Mouse (Mus musculus): ENCODE data around the gene Dhdds. TPM values are rescaled to one million over a fixed set of nuclear protein-coding genes. Genes with fewer than 3 reads are reported as not detected.
A peak's percentile ranks its signal among the peaks of the same experiment; 100 is the strongest.

Dhdds gene
- polyA plus RNA-seq, 1 experiment: 47.0 TPM

DNA sequence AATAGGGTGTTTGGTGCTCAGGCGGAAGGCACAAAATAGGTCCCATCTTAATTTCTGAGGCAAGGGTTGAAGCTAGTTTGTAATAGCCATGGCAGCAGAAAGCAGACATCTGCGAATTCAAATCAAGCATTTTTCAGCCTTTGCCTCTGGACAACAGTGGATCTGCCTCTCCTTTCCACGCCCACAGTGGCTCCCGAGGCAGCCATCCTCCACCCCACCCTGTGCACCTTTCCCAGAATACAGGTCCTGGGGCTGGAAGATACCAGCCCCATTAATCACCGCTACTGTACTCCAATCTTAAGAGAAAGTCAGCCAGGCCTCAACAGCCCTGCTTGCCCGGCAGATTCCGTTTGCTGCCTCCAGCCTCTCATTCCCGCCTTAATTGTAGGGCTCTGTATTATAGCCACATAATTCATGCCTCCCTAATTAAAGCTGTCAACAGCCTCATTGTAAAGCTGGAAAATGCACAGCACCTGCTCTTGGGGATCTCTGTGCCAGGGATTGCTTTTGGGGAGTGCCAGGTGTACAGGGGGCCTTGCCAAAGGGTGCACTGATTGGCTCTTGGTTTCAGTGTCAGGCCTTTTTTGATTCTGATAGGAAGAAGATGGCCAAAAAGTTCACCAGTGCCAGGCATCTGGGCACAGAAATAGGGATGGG, 31.5 kb downstream of the Dhdds start:
- TF ChIP-seq CTCF (IDR thresholded peaks at IDR 0.05; ENCODE audit: borderline replicate concordance, extremely low read depth, insufficient read depth, insufficient read length): no peak
- no peak for TF ChIP-seq POLR2A (IDR thresholded peaks at IDR 0.05; ENCODE audit: borderline replicate concordance, extremely low read depth, insufficient read depth, insufficient read length, poor library complexity, severe bottlenecking)
- DNase-seq (ENCODE audit: low read depth): peak; percentile 89

DNA sequence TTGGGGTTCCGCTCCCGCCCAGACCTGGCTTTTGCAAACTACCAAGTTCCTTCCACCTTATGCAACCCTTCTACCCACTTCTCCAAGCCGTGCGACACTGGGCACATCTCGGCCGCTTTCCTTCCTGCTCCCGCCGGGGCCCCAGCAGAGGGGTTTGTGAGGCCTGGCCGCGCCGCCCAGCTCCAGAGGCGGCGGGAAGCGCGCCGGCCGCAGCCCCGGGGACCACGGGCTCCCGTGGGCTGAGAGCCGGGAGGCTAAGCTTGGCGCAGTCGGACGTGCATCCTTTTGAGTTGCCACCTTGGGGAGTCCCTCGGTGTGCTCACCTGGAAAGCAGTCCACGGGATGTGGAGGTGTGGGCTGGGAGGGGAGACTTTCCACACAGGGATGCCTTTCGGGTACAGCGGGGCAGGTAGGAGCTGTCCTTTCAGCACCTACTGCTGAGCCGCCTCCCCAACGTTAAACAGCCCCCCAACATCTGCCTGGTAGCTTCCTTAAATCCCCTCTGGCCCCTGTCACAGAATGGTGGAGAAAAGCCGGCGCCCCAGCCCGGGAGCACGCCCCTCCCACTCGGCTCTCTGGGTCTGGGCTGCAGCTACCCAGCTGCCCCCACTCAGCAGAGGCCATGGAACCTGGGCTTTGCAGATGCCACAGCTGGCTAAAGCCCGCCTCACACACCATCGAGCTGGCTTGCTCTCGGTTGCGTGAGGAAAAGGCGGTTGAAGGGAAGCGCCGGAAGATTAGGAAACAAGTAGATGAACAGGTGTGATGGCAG, 32.4 kb downstream of the Dhdds start, which contains the start of gene Hmgn2:
Gene Hmgn2, minus strand, starts transcription at position 501 of the 772 bp plus-strand sequence.
- peak; percentile 67 for DNase-seq (ENCODE audit: low read depth)
- TF ChIP-seq CTCF (IDR thresholded peaks at IDR 0.05; ENCODE audit: borderline replicate concordance, extremely low read depth, insufficient read depth, insufficient read length): no peak
- TF ChIP-seq POLR2A (IDR thresholded peaks at IDR 0.05; ENCODE audit: borderline replicate concordance, extremely low read depth, insufficient read depth, insufficient read length, poor library complexity, severe bottlenecking): no peak; the same call in 1 of the 2 replicates

DNA sequence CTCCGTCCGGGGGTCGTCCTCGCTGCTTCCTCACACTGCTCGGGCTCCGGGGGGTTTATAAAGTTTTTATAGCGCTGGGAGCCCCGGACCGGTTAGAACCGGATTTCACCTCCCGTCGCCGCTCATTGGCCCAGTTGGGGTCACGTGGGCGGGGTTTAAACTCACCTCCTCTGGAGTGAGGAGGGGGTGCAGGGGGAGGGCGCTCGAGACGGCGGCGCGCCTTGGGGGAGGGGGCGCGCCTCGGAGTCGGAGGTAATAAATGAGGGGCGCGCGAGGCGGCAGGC, 32.9 kb downstream of the Dhdds start:
- DNase-seq (ENCODE audit: low read depth): peak; percentile 99
- 0 out of 2 replicates have a peak, but pooled peaks have one; percentile 48 for TF ChIP-seq POLR2A (IDR thresholded peaks at IDR 0.05; ENCODE audit: borderline replicate concordance, extremely low read depth, insufficient read depth, insufficient read length, poor library complexity, severe bottlenecking)
- no peak for TF ChIP-seq CTCF (IDR thresholded peaks at IDR 0.05; ENCODE audit: borderline replicate concordance, extremely low read depth, insufficient read depth, insufficient read length)

DNA sequence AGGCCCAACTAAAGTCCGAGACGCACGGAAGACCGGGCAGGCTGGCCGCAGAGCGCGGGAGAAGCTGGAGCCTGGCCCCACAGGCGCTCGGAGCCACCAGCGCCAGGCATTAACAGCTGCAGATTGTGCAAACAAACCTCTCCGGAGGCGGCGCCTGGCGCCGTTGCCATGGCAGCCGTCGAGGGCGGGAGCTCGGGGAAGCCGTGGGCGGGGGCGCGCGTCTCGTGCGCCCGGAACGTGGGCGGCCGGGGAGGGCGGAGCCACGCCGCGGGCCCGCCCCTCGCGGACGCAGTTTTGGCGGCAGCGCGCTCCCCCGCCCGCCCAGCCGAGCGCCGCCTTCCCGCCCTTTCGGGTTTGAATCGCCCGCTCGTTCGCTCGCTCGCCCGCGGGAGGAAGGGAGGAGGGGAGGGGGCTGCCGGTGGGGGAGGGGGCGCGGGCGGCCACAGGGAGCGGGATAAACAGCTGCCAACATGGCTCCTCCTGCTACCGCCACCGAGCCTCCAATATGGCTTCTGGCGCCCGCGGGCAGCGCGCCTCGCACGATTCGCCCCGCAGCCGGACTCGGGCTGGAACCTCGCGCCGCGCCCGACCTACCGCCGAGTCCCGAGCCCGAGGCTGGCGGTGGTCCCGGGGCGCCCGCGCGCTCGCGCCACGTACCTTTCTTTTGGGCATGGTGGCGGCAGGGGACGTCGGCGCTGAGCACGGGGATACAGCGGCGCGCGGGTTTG, 33.4 kb downstream of the Dhdds start:
- peak; percentile 98 for DNase-seq (ENCODE audit: low read depth)
- peak; percentile 29; the same call in 1 of the 2 replicates for TF ChIP-seq POLR2A (IDR thresholded peaks at IDR 0.05; ENCODE audit: borderline replicate concordance, extremely low read depth, insufficient read depth, insufficient read length, poor library complexity, severe bottlenecking)
- no peak for TF ChIP-seq CTCF (IDR thresholded peaks at IDR 0.05; ENCODE audit: borderline replicate concordance, extremely low read depth, insufficient read depth, insufficient read length)

DNA sequence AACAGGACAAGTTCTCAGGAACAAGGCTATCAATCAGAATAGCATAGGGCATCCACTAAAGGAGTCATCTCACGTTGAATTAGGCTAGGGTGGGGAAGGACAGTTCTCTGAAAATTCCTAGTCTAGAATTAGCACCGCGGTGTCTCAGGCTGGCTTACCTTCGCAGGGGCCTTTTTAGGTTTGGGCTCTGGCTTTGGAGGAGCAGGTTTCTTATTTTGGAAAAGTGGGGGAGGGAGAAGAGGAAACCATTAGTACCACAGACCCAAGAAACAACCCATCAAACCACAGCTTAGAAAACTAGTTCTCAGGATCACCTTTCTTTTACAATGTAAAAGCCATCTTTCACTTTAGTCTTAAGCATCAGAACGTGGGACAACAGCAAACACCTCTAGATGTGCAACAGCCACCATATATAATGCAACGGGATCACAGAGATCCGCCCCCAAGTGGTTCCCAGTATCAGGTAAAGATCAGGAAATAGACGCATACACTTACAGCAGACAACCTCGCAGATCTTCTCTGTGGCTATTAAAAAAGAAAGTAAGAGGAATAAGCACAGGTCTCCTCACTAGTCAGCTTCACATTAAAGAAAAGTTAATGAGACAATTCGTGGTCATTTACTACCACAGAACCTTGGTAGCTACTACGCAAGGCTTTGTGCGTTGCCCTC, 34.3 kb downstream of the Dhdds start:
- no peak for TF ChIP-seq POLR2A (IDR thresholded peaks at IDR 0.05; ENCODE audit: borderline replicate concordance, extremely low read depth, insufficient read depth, insufficient read length, poor library complexity, severe bottlenecking)
- TF ChIP-seq CTCF (IDR thresholded peaks at IDR 0.05; ENCODE audit: borderline replicate concordance, extremely low read depth, insufficient read depth, insufficient read length): no peak
- no peak for DNase-seq (ENCODE audit: low read depth)

DNA sequence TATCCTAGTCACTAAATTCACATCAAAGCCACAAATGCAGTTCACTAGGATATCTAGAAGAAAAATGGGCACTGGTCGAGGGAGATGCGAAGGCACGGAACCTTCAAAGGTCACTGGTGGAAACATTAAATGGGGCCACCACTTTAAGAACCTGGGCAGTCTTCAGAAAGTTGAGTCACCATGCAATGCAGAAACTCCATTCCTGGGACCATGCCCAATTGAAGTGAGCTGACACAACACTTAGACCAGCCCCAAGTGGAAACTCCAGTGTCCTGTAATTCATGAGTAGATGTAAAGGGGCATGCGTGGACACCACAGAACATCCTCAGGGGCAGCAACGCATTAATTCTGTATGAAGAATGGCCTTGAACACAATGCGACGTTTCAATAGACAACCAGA, 38.2 kb downstream of the Dhdds start:
- DNase-seq (ENCODE audit: low read depth): no peak
- no peak for TF ChIP-seq CTCF (IDR thresholded peaks at IDR 0.05; ENCODE audit: borderline replicate concordance, extremely low read depth, insufficient read depth, insufficient read length)
- no peak for TF ChIP-seq POLR2A (IDR thresholded peaks at IDR 0.05; ENCODE audit: borderline replicate concordance, extremely low read depth, insufficient read depth, insufficient read length, poor library complexity, severe bottlenecking)

DNA sequence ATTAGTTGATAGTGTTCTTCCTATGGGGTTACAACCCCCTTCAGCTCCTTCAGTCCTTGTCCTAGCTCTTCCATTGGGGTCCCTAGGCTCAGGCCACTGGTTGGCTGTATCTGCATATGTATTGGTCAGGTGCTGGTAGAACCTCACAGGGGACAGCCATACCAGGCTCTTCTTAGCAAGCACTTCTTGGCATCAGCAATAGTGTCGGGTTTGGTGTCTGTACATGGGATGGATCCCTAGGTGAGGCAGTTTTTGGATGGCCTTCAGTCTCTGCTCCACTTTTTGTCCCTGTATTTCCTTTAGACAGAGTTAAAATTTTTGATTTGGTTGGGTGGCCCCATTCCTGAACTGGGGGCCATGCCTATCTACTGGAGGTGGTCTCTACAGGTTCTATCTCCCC, 41.8 kb downstream of the Dhdds start:
- DNase-seq (ENCODE audit: low read depth): no peak
- TF ChIP-seq POLR2A (IDR thresholded peaks at IDR 0.05; ENCODE audit: borderline replicate concordance, extremely low read depth, insufficient read depth, insufficient read length, poor library complexity, severe bottlenecking) (no peak), CTCF (IDR thresholded peaks at IDR 0.05; ENCODE audit: borderline replicate concordance, extremely low read depth, insufficient read depth, insufficient read length) (no peak)

DNA sequence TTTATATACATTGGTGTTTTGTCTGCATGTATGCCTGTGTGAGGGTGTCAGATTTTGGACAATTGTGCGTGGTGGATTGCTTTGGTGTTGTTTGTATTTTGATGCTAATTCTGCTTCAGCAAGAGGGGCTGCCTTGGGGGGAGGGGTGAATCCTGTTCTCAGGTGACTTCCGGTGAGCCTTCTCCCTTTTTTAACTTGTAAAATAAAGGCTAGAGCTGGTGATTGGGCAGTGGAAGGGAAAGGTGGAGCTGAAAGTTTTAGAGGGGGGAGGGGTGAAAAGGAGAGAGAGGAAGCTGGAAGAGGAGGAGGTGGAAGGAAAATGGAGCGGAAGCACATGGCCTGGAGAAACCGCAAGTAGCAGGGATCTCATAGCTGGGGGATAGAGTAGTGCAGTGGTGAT, 44.4 kb downstream of the Dhdds start:
- DNase-seq (ENCODE audit: low read depth): no peak
- TF ChIP-seq POLR2A (IDR thresholded peaks at IDR 0.05; ENCODE audit: borderline replicate concordance, extremely low read depth, insufficient read depth, insufficient read length, poor library complexity, severe bottlenecking) (no peak), CTCF (IDR thresholded peaks at IDR 0.05; ENCODE audit: borderline replicate concordance, extremely low read depth, insufficient read depth, insufficient read length) (no peak)

DNA sequence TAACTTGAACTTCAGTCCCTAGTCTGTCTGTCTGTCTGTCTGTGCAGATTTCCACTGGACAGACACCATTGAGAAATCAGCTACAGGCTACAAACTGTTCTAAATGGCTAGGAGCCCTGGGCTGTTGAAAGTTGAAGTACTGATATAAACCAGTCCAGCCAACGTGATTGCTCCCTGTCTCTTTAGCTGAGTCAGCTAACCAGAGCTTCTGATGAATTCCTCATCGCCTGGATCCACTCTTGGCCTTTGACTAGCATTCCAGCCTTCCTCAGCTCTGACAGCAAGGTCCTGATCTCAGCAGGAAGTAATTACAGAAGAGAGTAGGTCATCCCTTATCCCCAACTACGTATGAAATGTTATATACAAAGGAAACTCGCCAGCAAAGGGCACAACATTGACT, 54.0 kb downstream of the Dhdds start:
- TF ChIP-seq CTCF (IDR thresholded peaks at IDR 0.05; ENCODE audit: borderline replicate concordance, extremely low read depth, insufficient read depth, insufficient read length): no peak
- no peak for TF ChIP-seq POLR2A (IDR thresholded peaks at IDR 0.05; ENCODE audit: borderline replicate concordance, extremely low read depth, insufficient read depth, insufficient read length, poor library complexity, severe bottlenecking)
- no peak for DNase-seq (ENCODE audit: low read depth)

DNA sequence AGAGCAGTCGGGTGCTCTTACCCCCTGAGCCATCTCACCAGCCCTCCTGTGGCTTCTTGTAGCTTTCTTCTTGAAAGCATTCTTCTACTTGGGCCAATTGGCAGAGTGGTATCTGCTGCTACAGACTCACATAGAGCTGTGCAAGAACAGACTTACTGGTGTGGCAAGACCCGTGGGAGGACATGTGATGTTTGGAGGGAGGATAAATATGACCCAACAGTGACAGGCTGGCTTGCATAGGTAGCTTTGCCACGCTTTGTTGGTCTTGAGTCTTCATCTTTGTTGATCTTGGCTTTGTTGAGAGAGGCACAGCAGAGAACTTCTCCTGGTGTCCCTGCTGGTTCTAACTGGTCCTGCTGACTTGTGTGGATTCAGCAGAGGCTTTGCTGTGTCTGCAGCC, 56.9 kb downstream of the Dhdds start:
- TF ChIP-seq POLR2A (IDR thresholded peaks at IDR 0.05; ENCODE audit: borderline replicate concordance, extremely low read depth, insufficient read depth, insufficient read length, poor library complexity, severe bottlenecking) (no peak), CTCF (IDR thresholded peaks at IDR 0.05; ENCODE audit: borderline replicate concordance, extremely low read depth, insufficient read depth, insufficient read length) (no peak)
- DNase-seq (ENCODE audit: low read depth): no peak

DNA sequence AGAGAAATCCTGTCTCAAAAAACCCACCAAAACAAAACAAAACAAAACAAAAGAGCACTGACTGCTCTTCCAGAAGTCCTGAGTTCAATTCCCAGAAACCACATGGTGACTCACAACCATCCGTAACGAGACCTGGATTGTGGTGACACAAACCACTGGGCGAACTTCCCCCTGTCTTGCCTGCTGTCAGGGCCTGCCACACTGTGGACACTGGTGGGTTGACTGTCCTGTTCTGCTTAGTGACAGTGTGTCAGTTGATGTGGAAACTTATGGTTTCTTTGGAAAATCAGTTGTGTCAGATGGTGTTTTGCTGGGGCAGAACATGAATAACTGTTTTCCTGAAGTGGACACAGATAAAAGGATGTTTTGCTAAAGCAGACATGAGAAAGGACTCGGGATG, 58.0 kb downstream of the Dhdds start:
- DNase-seq (ENCODE audit: low read depth): no peak
- TF ChIP-seq POLR2A (IDR thresholded peaks at IDR 0.05; ENCODE audit: borderline replicate concordance, extremely low read depth, insufficient read depth, insufficient read length, poor library complexity, severe bottlenecking) (no peak), CTCF (IDR thresholded peaks at IDR 0.05; ENCODE audit: borderline replicate concordance, extremely low read depth, insufficient read depth, insufficient read length) (no peak)
